Mouse (Mus musculus) kidney, adult 2 months (tissue): ENCODE measurements around the gene Cldn16. TPM values are rescaled to one million over a fixed set of nuclear protein-coding genes. Genes with fewer than 3 reads are reported as not detected.

Experiments
- DNase-seq: peaks from one replicate; pipeline ENCODE4 v3.0.0; 2021
- H3K27ac ChIP-seq: fragments of 200-500 bp; 2 replicates; pipeline ENCODE4 v1.5.1; 2012; ENCODE audit warnings: low read depth, low read length, control low read depth, inconsistent platforms; ENCODE audit not compliant: insufficient read depth
- H3K27me3 ChIP-seq: fragments of 200-500 bp; replicated peaks from 2 replicates; pipeline ENCODE4 v1.6.1; 2012; ENCODE audit warnings: mild to moderate bottlenecking, moderate library complexity, low read length, inconsistent platforms; ENCODE audit not compliant: control insufficient read depth, insufficient read depth
- H3K36me3 ChIP-seq: fragments of 200-500 bp; 2 replicates; pipeline ENCODE4 v1.6.1; 2012; ENCODE audit warnings: mild to moderate bottlenecking, moderate library complexity, low read length, inconsistent platforms; ENCODE audit not compliant: control insufficient read depth, insufficient read depth
- H3K4me1 ChIP-seq: fragments of 200-500 bp; 2 replicates; pipeline ENCODE4 v1.6.1; 2011; ENCODE audit warnings: low read length; ENCODE audit not compliant: control insufficient read depth, insufficient read depth
- H3K4me3 ChIP-seq: fragments of 200-500 bp; 2 replicates; pipeline ENCODE4 v1.5.1; 2011; ENCODE audit warnings: mild to moderate bottlenecking, low read depth, low read length, control low read depth; ENCODE audit not compliant: insufficient read depth
- CTCF ChIP-seq: fragments of 200-500 bp; conservative IDR thresholded peaks from 2 replicates; pipeline ENCODE4 v1.5.1; 2011; ENCODE audit warnings: low read depth, mild to moderate bottlenecking, control low read depth, low read length, moderate library complexity, mixed read lengths; ENCODE audit not compliant: insufficient read depth, insufficient read length
- POLR2A ChIP-seq: fragments of 200-500 bp; IDR thresholded peaks from one replicate; pipeline ENCODE4 v1.6.1; 2011; ENCODE audit warnings: low read depth, low read length, control low read depth
- WGBS: fragments of 180-500 bp; shearing (Covaris S2); methylation state at CpG from one replicate; pipeline ENCODE4 v1.1.7; 2018; 5-methylcytosine and 5-hydroxymethylcytosine counted together
- polyA plus RNA-seq: library from polyadenylated mRNA; depleted of rRNA; stranded (reverse); fragments of >200 nt; gene quantifications from 2 replicates; pipeline ENCODE4 v1.2.3, GENCODE M21; 2012; rRNA removed

The Cldn16 gene
- polyA plus RNA-seq, 1 experiment = 15.4 TPM

DNA sequence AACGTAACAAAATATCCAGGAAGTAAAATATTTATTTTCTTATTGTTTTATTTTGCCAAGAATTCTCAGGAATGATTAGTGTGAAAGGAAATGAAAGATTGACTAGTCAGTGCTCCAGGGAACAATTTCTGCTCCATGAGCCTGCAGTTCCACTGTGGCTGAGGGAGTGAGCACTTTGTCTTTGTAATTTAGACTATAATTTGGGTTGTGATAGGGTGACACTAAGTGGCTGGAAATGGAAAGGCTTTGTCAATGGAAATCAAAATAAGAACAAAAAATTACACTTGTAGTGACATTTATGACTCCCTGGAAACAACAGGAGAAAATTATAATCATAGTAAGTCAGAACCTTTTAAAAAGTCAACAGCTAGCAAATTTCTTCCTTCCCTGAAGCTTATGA is 69.4 kb downstream of the Cldn16 start:
- no peak overlapping the region for H3K4me3 ChIP-seq
- 40% methylated on average over 1 of the region's 1 CpGs for WGBS
- H3K4me1 ChIP-seq = peaks cover 2% of the 10 kb centered on the region
- no peaks in the 10 kb centered on the region for H3K36me3 ChIP-seq
- no peak overlapping the region for H3K27ac ChIP-seq
- H3K27me3 ChIP-seq = no peaks in the 10 kb centered on the region
- DNase-seq = peak; percentile 29
- TF ChIP-seq POLR2A = no peak
- no peak for TF ChIP-seq CTCF

Other genes with a start within 250 kb of the Cldn16 start
- 17.7 and 18.2 TPM in 2 replicates for gene Cldn1, start 91.3 kb upstream of the Cldn16 start, polyA plus RNA-seq
- gene Tmem207, start 63.6 kb downstream of the Cldn16 start, polyA plus RNA-seq = 7.2 and 7.8 TPM in 2 replicates
- gene Il1rap, start 118.6 kb downstream of the Cldn16 start, polyA plus RNA-seq = 2.7 and 3.1 TPM in 2 replicates